Mouse (Mus musculus): ENCODE results near the gene Enthd1. TPM values are rescaled to one million over a fixed set of nuclear protein-coding genes. Genes with fewer than 3 reads are reported as not detected.

The Enthd1 gene
- total RNA-seq, 4 experiments from 2014 or later, result not detected

- no peak for DNase-seq (ENCODE audit: low spot score)
These were observed 9.5 kb upstream of the Enthd1 start for GRCm38 (mm10) chr15:80574211-80575040.

- peak; percentile 7 for DNase-seq (ENCODE audit: low spot score)
These were observed 8.0 kb upstream of the Enthd1 start for GRCm38 (mm10) chr15:80572811-80573520.

- DNase-seq (ENCODE audit: low spot score), result no peak
These were observed 7.3 kb upstream of the Enthd1 start, which contains the start of gene Grap2 for GRCm38 (mm10) chr15:80572291-80572690. TSS of gene Grap2 (plus strand) at chr15:80572594.

- DNase-seq (ENCODE audit: low spot score), result no peak
These were observed 6.7 kb upstream of the Enthd1 start for GRCm38 (mm10) chr15:80571611-80572010.

- DNase-seq (ENCODE audit: low spot score), result no peak
These were observed 5.3 kb upstream of the Enthd1 start for GRCm38 (mm10) chr15:80570226-80570625.

- no peak for DNase-seq (ENCODE audit: low spot score)
These were observed 4.2 kb upstream of the Enthd1 start for GRCm38 (mm10) chr15:80569205-80569604.

- no peak for DNase-seq (ENCODE audit: low spot score)
These were observed 2.8 kb upstream of the Enthd1 start for GRCm38 (mm10) chr15:80567731-80568130.

- no peak for DNase-seq (ENCODE audit: low spot score)
These were observed 2.2 kb upstream of the Enthd1 start for GRCm38 (mm10) chr15:80567139-80567538.

GRCm38 (mm10) chr15:80566696-80567095, 1.7 kb upstream of the Enthd1 start:
- no peak for DNase-seq (ENCODE audit: low spot score)

GRCm38 (mm10) chr15:80563634-80564208, 1.2 kb downstream of the Enthd1 start:
- no peak for DNase-seq (ENCODE audit: low spot score)

- DNase-seq (ENCODE audit: low spot score), result no peak
These were observed 2.5 kb downstream of the Enthd1 start for GRCm38 (mm10) chr15:80562446-80562845.

- peak; percentile 4 for DNase-seq (ENCODE audit: low spot score)
These were observed 4.0 kb downstream of the Enthd1 start for GRCm38 (mm10) chr15:80560646-80561580.

GRCm38 (mm10) chr15:80559978-80560377, 5.0 kb downstream of the Enthd1 start:
- DNase-seq (ENCODE audit: low spot score), result no peak

- DNase-seq (ENCODE audit: low spot score), result no peak
These were observed 5.4 kb downstream of the Enthd1 start for GRCm38 (mm10) chr15:80559534-80559933.

- no peak for DNase-seq (ENCODE audit: low spot score)
These were observed 7.2 kb downstream of the Enthd1 start for GRCm38 (mm10) chr15:80557745-80558144.

- no peak for DNase-seq (ENCODE audit: low spot score)
These were observed 8.9 kb downstream of the Enthd1 start for GRCm38 (mm10) chr15:80556021-80556420.

GRCm38 (mm10) chr15:80554860-80555822, 9.8 kb downstream of the Enthd1 start:
- no peak for DNase-seq (ENCODE audit: low spot score)

GRCm38 (mm10) chr15:80545430-80545829, 19.5 kb downstream of the Enthd1 start:
- DNase-seq (ENCODE audit: low spot score), result no peak

GRCm38 (mm10) chr15:80544115-80544514, 20.8 kb downstream of the Enthd1 start:
- DNase-seq (ENCODE audit: low spot score), result no peak

- no peak for DNase-seq (ENCODE audit: low spot score)
These were observed 26.1 kb downstream of the Enthd1 start for GRCm38 (mm10) chr15:80538671-80539340.
